Mouse (Mus musculus): ENCODE measurements around the gene Chl1. TPM values are rescaled to one million over a fixed set of nuclear protein-coding genes. Genes with fewer than 3 reads are reported as not detected.

Chl1 gene
- total RNA-seq, 2 experiments from 2014 or later: 153 to 165 TPM

DNA sequence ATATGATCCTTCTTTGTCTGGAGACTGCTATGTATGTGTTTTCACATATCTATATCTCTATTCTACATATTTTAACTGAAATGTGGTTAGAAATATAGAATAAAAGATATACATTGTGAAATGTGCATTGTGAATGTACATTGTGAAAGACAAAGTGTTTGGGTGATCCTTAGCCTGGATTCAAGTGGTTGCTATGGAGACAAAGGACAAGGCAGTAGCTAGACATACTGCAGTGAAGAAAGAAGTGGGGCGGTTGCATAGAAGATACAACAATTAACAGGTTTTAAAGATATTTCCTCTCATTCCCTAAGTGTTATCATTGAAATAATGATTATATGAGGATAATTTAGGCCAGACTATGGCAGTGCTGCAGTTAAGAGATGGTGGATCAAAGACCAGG is 146.4 kb downstream of the Chl1 start:
- DNase-seq (ENCODE audit: low spot score in 2 of 2): no peak

DNA sequence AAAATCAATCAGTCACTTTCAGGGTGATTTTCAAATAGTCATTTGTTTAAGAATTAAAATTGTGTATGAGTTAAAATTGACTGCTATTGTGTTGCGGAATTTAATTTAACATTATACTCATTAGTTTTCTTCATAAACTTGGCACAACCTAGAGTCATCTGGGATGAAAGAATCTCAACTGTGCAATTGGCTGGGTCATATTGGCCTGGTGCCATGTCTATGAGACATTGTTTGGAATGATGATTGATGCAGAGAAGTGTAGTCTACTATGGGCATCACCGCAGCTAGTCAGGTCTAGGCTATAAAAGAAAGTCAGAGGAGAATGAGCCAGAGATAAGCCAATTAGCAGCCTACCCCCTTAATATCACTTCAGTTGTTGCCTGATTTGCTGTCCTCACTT is 148.8 kb downstream of the Chl1 start:
- DNase-seq (ENCODE audit: low spot score in 2 of 2): peak in 1 of 2 experiments; percentile 48

DNA sequence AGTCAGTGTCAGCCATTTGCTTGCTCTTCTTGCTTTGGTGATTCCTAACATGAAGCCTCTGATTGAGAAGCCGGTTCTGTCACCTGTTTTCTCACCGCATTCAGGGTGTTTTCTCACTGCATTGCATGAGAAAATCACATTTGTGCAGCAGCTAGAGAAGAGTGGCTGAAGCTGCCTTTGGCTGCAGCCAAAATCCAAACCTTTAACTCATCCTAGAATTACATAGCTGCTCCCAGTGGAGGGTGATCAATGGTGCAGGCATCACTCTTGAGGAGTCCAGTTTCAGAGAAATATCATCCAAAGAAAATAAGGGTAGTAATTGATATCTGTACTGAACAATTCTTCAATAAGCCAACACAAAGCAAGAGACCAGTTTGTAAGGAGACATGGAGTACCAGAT is 154.8 kb downstream of the Chl1 start:
- no peak for DNase-seq (ENCODE audit: low spot score in 2 of 2)

DNA sequence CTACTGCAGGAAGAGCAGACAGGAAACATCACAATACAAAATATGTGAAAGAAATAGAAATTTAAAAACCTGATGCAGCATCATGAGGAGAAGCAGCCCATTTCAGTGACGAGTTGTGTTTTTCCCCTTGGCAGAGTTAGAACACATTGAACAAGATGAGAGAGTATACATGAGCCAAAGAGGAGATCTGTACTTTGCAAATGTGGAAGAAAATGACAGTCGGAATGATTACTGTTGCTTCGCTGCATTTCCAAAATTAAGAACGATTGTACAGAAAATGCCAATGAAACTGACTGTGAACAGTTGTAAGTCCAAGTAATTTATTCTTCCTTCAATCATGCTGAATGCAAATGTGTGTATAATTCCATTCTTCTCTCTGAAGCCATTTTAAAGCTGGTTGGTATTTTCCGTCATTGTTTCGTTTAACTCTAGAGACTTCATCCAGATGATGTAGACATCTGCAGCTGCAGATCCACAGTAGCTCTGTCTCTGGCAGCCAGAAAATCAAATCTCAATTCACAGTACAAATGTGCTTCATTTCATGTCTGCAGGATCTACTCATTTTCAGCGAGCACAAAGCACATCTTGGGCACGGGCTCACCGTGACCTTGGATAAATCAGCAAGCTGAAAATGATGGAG is 155.4 kb downstream of the Chl1 start:
- peak in 1 of 2 experiments; percentile 39 for DNase-seq (ENCODE audit: low spot score in 2 of 2)

DNA sequence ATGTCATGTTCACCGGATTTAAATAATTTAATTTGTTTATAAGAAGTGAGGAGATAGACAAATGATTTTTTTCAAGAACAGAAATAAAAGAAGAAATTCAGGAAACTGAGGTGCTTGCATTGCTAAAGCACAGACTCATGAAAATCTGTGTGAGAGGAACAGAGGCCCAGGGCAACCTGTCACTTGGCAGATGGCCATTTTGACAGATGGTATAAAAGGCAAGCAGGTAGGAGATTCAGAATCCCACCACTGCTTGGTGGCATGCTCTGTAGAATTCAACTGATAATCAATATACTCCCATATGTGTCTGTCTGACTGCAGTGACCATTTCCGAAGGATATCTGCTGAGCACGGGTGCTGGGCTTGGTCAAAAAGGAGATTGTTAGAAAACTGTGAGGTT is 162.7 kb downstream of the Chl1 start:
- peak in 1 of 2 experiments; percentile 27 for DNase-seq (ENCODE audit: low spot score in 2 of 2)

DNA sequence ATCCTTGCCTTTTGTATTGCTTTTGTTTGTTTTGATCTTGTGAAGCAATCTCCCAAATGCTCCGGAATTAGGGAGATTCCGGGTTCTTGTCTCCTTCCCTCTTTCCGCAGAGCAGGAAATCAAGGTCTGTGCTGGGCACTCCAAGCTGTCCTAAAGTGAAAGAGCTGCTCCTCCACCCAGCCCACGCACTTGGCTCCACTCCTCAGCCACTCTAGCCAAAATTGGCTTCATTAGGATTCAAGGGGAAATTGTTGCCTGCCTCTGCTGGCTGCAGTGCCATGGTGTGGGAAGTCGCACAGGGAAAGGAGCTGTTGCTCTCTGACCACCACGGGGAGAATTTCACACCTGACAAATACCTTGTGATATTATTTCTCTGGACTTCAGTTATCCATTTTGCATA is 163.9 kb downstream of the Chl1 start:
- DNase-seq (ENCODE audit: low spot score in 2 of 2): peak; percentile 74 to 77

DNA sequence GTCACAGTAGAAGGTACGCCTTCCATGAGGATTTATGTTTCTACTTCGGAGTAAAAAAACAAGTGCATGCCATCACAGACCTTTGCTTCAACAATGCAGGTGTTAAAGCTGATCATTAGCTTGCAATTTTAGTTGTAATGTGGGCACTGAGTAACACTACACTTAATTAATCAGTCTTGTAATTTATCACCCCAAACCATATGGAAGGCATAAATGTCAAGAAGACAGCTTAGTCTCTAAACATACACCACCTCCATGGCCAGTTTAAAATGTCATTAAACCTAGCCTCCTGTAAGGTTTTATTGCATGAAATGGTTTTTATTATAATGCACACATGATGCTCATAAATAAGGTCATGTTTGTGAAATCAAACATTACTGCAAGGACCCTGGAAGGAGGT is 164.8 kb downstream of the Chl1 start:
- no peak for DNase-seq (ENCODE audit: low spot score in 2 of 2)

DNA sequence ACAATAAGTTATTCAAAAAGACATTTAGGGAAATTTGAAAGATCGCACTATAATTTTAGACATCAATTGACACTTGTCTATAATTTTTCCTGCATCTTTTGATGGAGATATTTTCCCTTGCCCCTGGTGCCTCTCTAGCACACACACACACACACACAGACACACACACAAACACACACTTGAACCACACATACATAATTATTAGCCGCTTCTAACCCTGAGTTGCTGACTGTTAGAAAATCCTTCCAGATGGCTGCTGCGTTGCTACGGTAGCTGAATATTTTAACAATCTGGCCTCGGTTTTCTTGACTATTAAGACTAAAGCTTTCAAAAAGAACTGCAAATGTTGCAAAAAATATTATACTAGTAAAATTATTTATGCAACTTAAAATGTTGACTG is 166.3 kb downstream of the Chl1 start:
- DNase-seq (ENCODE audit: low spot score in 2 of 2): peak; percentile 62 to 82

DNA sequence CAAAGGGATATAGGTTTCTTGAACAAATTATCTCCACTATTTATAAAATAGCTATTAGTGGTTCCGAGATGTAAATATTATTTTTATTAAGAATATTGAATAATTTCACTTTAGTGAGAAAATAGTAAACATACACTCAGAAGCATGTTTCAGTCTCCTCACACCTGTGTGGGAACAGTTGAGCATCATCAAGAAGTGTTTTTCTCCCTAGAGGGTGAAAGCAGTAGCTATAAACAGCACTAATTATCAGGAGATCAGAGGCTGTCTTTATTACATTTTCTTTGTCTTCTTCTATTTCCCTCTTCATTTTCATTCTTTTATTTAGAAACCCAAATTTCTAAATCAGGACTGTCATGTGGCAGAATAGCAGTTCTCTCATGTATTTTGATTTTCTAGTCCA is 166.7 kb downstream of the Chl1 start:
- no peak for DNase-seq (ENCODE audit: low spot score in 2 of 2)

DNA sequence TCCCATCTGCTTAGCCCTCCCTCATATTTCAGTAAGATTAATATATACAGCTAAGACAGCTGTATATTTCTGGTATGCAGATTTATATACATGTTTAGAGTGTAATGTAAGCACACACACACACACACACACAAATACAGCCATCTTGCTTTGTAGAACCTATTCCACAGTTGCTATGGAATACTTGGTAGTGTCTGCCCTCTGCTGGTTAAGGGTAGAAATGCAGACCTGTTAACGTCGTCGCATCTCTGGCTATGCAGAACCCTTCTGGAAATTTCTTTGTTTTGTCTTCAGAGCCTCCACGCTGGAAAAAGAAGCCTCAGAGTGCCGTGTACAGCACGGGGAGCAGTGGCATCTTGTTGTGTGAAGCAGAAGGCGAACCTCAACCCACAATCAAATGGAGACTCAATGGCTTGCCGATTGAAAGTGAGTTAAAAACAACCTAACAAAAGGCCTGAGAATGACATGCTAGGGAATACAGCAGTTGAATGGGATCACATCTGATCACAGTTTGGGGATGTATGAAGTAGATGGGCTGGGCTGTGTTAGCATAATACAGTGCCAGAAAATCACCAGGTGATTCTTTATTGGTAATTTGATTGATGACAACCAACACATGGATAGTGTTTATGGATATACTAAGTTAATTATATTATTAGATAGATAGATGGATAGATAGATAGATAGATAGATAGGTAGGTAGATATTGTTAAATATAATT is 172.6 kb downstream of the Chl1 start:
- peak; percentile 60 to 91 for DNase-seq (ENCODE audit: low spot score in 2 of 2)

DNA sequence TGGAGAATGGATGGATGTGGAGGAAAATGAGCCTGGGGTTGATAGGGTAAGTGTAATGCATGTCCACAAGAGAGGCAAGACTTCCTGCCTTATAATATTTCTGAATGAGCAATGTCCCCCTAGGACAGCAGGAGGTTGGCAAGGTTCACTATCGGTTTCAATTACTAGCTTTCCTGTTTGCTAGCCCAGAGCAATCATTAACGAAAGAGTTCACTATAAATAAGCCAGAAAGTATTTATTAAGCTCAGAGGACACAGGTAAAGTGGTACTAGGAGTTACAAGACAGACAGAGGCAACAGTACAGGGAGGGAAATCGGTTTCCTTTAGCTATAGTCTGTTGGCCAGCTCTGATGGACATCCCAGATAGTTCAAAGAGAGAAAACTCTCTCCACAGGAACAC is 182.1 kb downstream of the Chl1 start:
- no peak for DNase-seq (ENCODE audit: low spot score in 2 of 2)

DNA sequence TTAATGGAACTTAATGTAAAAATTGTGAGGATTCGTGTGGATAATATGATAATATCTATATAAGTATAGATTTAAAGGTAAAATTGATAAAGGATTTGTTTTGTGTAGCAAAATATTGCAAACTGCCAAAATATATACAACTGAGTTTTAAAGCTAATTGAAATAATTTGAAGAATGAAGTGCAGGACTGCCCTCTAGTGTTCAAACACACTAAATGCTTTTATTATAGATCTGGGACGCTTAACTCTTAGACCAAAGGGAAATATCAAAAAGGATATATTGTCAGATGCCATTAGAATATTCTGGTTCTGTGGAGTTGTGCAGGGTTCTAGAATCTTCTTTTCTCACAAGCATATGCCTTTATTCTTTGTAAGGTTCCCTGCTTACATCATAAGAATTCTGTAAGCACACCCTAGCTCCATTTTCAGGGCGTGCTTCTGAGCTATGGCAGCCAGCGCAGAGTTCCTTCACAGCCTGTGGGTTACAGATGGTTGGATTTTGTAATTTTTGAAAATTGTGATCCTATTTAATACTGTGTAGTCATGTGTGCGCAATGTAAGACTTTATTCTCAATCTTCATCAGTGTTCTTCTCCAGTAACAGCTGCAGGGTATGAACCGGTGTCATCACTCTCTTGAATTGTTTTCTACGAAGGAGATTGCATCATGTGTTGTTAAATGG is 187.1 kb downstream of the Chl1 start:
- peak in 1 of 2 experiments; percentile 32 for DNase-seq (ENCODE audit: low spot score in 2 of 2)

DNA sequence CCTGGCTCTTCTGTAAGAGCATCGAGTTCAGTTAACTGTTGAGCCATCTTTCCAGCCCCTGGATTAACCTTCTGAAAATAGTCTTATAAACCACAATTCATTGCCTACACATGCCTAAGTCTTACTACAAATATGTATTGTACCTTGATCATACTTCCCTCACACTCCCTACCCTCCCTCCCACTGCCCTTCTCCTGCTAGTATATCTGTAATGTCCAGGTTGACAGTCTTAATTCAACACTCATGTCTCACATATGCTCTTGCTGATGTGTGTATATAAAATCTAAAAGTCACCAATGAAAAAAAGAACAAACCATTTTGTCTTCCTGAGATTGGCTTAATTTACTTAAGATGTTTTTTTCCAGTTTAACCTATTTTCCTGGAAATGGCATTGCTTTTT is 189.1 kb downstream of the Chl1 start:
- DNase-seq (ENCODE audit: low spot score in 2 of 2): no peak

DNA sequence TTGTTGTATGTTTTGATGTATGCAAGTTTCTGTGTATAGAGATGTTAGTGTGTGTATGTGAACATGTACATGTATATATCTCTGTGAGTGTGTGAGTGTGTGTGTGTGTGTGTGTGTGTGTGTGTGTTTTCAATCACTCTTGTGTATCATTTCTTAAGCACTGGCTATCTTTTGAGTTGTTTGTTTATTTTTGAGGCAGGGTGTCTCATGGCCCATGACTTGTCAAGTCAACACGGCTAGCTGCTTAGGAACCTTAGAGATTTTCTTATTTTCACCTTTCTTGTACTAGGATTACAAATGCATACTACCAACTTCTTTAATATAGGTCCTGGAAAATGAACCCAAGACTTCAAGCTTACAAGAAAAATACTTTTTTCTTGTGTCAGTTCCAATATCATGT is 189.5 kb downstream of the Chl1 start:
- no peak for DNase-seq (ENCODE audit: low spot score in 2 of 2)

DNA sequence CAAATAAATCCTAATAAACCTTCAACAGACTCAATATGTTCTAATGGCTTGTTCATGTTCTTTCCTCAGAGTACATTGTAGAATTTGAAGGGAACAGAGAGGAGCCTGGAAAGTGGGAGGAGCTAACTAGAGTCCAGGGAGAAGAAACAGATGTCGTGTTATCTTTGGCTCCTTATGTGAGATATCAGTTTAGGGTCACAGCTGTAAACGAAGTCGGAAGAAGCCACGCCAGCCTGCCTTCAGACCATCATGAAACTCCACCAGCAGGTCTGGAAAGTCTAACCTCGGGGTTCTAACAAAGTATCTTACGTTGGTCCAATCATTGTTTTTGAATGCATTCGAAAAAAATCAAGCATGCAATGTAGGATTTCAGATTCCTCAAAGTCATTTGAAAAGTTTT is 189.9 kb downstream of the Chl1 start:
- DNase-seq (ENCODE audit: low spot score in 2 of 2): no peak

DNA sequence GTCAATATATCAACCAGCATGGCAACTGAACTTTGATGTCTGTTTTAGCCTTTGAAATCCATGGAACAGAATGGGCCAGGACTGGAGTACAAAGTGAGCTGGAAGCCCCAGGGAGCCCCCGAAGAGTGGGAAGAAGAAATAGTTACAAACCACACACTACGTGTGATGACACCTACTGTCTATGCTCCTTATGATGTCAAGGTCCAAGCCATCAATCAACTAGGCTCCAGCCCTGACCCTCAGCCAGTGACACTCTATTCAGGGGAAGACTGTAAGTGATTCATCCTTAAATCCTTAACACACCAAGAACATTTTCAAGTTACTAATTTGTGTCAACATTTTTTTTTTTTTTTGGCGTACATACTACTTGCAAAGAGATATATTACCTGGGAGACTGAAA is 196.0 kb downstream of the Chl1 start:
- no peak for DNase-seq (ENCODE audit: low spot score in 2 of 2)

DNA sequence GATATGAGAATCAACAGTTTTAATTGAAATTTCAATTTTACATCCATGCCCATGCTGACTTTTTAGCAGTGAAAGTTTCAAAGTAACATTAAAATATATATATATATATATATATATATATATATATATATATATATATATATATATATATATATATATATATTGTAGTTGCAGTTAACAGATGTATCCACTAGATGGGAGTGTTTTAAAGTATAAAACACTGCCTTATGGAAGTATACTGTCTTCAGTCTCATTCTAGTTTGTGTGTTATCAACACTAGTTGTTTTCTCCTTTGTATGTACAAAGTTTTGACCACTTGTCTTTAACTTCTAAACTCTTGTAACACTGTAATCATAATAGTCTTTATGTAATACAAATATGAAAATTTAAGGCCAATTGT is 228.9 kb downstream of the Chl1 start:
- DNase-seq (ENCODE audit: low spot score in 2 of 2): no peak

DNA sequence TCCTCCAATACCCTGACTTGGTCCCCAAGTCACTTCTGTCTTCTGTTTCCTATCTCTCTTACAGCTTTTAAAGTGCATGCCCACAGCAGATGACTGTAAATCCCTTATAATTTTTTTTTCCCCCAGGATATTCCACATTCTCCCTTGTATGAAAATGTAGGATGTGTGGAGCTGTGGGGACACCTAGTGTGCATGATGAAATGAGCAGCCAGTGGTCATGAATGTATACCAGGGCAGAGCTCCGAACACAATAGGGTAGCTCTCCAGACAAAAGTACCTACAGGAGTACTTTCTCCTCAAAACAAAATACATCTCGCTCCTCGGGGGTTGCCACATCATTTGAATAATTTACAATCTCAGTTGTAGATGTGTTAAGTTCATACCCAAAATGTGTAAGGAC is 232.4 kb downstream of the Chl1 start:
- DNase-seq (ENCODE audit: low spot score in 2 of 2): peak in 1 of 2 experiments; percentile 25

DNA sequence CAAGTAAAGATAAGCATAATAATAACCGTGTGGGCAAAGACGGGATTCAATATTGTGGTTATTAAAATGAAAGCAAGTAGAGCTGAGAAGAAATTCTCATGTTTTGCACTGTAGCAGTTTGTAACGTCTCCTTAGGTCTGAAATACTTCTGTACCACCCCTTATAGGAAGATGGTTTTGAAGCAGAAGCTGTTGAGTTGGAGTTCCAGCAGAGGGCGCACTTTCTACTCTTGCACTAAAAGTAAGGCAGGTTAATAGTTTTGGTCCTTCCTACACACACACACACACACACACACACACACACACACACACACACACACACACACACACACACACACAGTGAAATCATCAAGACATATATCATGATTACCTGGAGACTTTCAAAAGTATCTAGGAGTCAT is 235.7 kb downstream of the Chl1 start:
- peak in 1 of 2 experiments; percentile 66 for DNase-seq (ENCODE audit: low spot score in 2 of 2)

DNA sequence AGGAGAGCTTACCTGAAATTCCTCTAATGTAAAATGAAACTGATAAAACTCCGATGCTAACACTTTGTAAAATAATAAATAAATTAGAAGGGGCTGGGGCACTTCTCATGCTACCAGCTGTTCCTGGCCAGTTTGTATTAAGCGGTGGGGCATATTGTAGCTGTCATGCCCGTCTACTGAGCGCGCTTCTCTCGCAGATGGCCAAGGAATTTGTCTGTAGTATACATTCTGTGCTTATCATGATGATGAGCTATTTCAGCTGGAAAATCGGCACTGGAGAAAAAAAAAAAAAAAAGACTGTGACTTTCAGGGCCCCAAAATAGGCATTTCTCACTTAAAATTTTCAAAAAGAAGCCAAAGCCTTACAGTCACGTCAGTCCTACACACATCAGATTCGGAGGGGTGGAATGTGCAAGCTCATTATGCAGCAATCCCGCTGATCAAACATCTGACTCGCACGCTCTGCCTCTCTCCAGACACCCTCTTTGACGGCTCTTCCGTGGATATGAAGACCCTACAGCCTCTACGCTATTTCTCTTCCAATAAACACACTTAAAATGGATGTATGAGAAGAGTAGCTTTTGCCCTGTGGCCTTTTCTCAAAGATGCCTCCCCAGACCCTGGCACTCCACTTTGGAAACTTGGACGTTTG is 238.9 kb downstream of the Chl1 start:
- DNase-seq (ENCODE audit: low spot score in 2 of 2): peak in 1 of 2 experiments; percentile 49

DNA sequence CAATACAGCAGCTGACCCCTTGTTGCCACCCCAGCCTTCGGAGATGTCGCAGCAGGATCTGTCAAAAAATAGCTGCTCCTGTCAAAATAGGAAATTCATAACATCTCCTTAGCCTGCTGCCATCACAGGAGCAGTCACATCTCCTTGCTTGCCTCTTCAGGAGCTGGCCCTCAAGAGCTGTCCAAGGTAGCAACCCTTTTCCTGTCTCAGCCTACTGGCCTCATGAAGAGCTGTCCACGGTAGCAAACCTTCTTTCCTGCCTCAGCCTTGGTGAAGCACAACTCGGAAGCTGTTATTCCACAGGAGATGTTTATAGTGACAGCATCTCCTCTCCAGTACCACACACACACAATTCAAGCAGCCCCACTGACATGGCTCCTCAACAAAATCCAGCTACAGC is 243.5 kb downstream of the Chl1 start:
- no peak for DNase-seq (ENCODE audit: low spot score in 2 of 2)

DNA sequence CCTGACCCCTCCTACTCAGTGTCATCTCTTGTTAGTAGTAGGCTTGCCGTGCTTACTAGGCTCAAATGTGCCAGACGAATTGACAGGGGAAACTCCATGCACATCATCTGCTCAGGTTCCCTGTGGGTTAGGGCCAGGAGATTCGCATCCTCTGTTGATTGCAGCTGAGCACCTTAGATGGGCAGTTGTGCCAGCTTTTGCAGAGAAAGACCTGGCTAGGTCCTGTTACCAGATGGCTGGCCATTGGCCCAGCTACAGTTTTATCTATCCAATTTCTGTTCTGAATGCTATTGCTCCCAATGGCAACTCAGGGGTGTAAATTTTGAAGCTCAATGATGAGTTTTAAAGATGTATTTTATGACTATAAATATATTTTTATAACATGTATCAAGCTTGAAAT is 256.4 kb downstream of the Chl1 start:
- DNase-seq (ENCODE audit: low spot score in 2 of 2): no peak
